Mouse (Mus musculus): ENCODE data around the gene Hprt. TPM values are rescaled to one million over a fixed set of nuclear protein-coding genes. Genes with fewer than 3 reads are reported as not detected.
"Not testable (repeated sequence)": the region's sequence is repeated elsewhere in the genome, so short reads cannot be mapped to it uniquely, and the experiment has no call there.

The Hprt gene
- polyA plus RNA-seq, 1 experiment = not detected

DNA sequence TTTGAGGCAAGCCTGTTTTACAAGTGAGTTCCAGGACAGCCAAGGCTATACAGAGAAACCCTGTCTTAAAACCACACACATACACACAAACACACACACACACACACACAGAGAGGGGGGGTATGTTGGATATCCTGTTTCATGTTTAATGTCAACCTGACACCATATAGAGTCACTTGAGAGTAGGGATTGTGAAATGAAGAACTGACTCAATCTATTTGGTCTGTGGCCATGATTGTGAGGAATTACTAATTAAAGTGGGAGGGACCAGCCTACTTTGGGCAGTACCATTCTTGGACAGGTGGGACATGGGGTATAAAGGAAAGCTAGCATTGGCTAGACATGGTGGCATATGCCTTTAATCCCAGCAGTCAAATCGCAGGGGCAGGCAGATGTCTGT, 15.3 kb upstream of the Hprt start:
- Histone ChIP-seq H3K27ac (ENCODE audit: insufficient read depth, low read depth, low read length) (peak overlapping the region; percentile 51), H3K4me3 (ENCODE audit: insufficient read depth, low read depth, low read length) (no peak overlapping the region), H3K4me1 (ENCODE audit: control insufficient read depth, insufficient read depth, low read length) (peaks cover 6% of the 10 kb centered on the region)
- WGBS = 93% methylated on average over 1 of the region's 1 CpGs
- TF ChIP-seq CTCF (IDR thresholded peaks at IDR 0.05; ENCODE audit: insufficient read depth, low read depth, low read length) = no peak
- no peak for TF ChIP-seq POLR2A (IDR thresholded peaks at IDR 0.05; ENCODE audit: insufficient read depth, low read depth, low read length)

- Histone ChIP-seq H3K4me3 (ENCODE audit: insufficient read depth, low read depth, low read length) (no peak overlapping the region), H3K4me1 (ENCODE audit: control insufficient read depth, insufficient read depth, low read length) (no peaks in the 10 kb centered on the region), H3K27ac (ENCODE audit: insufficient read depth, low read depth, low read length) (no peak overlapping the region)
- no peak for TF ChIP-seq CTCF (IDR thresholded peaks at IDR 0.05; ENCODE audit: insufficient read depth, low read depth, low read length)
- WGBS = 52% methylated on average over 1 of the region's 1 CpGs
Measured at GRCm38 (mm10) chrX:52978576-52978975, 9.4 kb upstream of the Hprt start.

GRCm38 (mm10) chrX:52981378-52981777, 6.6 kb upstream of the Hprt start:
- TF ChIP-seq POLR2A (IDR thresholded peaks at IDR 0.05; ENCODE audit: insufficient read depth, low read depth, low read length) (no peak), CTCF (IDR thresholded peaks at IDR 0.05; ENCODE audit: insufficient read depth, low read depth, low read length) (no peak)
- no peak overlapping the region for H3K27ac ChIP-seq (ENCODE audit: insufficient read depth, low read depth, low read length)

GRCm38 (mm10) chrX:52994726-52995125, 6.8 kb downstream of the Hprt start:
- 87% methylated on average over 5 of the region's 5 CpGs for WGBS
- H3K27ac ChIP-seq (ENCODE audit: insufficient read depth, low read depth, low read length); H3K4me1 ChIP-seq (ENCODE audit: control insufficient read depth, insufficient read depth, low read length); H3K4me3 ChIP-seq (ENCODE audit: insufficient read depth, low read depth, low read length): not testable (repeated sequence)

More at GRCm38 (mm10) chrX:52981378-52981777, 6.6 kb upstream of the Hprt start:
- no peaks in the 10 kb centered on the region for H3K4me1 ChIP-seq (ENCODE audit: control insufficient read depth, insufficient read depth, low read length)
- WGBS = 69% methylated on average over 3 of the region's 3 CpGs
- no peak overlapping the region for H3K4me3 ChIP-seq (ENCODE audit: insufficient read depth, low read depth, low read length)

DNA sequence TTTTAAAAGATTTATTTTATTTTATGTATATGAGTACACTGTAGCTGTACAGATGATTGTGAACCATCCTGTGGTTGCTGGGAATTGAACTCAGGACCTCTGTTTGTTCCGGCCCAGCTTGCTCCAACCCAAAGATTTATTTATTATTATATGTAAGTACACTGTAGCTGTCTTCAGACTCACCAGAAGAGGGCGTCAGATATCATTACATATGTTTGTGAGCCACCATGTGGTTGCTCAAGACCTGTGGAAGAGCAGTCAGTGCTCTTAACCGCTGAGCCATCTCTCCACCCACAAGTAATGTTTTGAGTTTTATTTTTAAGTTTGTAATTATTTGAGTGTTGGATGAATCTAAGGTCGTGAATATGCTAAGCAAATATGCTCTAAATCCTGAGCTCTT, 16.9 kb downstream of the Hprt start:
- not testable (repeated sequence) for H3K4me3 ChIP-seq (ENCODE audit: insufficient read depth, low read depth, low read length); H3K4me1 ChIP-seq (ENCODE audit: control insufficient read depth, insufficient read depth, low read length); H3K27ac ChIP-seq (ENCODE audit: insufficient read depth, low read depth, low read length)
- 52% methylated on average over 4 of the region's 4 CpGs for WGBS

DNA sequence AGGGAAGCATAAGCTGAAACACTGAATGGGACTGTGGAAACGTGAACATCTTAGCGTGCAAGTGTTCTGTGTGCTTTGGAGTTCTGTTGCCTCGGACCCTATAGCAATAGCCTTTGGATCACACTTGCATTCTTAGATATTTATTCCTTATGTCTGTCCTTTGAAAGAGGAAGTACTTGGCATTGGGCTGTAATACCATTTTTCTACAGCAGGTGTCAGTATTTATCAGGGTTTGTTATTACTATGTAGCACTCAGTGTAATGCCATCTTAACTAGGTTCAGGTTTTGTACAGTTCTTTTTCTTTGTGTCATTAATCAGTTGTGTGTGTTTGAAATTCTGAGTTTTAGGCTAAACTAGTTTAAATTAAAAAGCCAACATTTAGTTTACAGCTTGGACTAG, 18.1 kb downstream of the Hprt start:
- H3K4me3 ChIP-seq (ENCODE audit: insufficient read depth, low read depth, low read length) = no peak overlapping the region
- 36% methylated on average over 3 of the region's 3 CpGs for WGBS
- TF ChIP-seq POLR2A (IDR thresholded peaks at IDR 0.05; ENCODE audit: insufficient read depth, low read depth, low read length) (no peak), CTCF (IDR thresholded peaks at IDR 0.05; ENCODE audit: insufficient read depth, low read depth, low read length) (no peak)
- H3K4me1 ChIP-seq (ENCODE audit: control insufficient read depth, insufficient read depth, low read length) = no peaks in the 10 kb centered on the region
- H3K27ac ChIP-seq (ENCODE audit: insufficient read depth, low read depth, low read length) = no peak overlapping the region

DNA sequence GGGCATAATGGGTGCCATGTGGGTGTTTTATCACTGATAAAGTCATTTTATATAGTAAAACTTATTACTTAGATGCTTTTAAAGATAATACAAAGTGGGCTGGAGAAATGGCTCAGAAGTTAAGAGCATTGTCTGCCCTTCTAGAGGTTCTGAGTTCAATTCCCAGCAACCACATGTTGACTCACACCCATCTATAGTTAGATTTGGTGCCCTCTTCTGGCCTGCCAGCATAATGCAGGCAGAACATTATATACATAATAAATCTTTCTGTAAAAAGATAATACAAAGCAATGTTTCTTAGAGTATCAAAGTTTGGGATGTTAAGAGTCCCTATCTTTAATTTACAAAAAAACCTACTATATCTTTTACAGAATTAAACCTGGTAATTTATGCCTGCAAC, 27.6 kb downstream of the Hprt start:
- Histone ChIP-seq H3K27ac (ENCODE audit: insufficient read depth, low read depth, low read length) (no peak overlapping the region), H3K4me1 (ENCODE audit: control insufficient read depth, insufficient read depth, low read length) (no peaks in the 10 kb centered on the region), H3K4me3 (ENCODE audit: insufficient read depth, low read depth, low read length) (no peak overlapping the region)
- TF ChIP-seq POLR2A (IDR thresholded peaks at IDR 0.05; ENCODE audit: insufficient read depth, low read depth, low read length) = no peak
- TF ChIP-seq CTCF (IDR thresholded peaks at IDR 0.05; ENCODE audit: insufficient read depth, low read depth, low read length) = no peak

GRCm38 (mm10) chrX:53023021-53023420, 35.1 kb downstream of the Hprt start:
- Histone ChIP-seq H3K4me3 (ENCODE audit: insufficient read depth, low read depth, low read length) (no peak overlapping the region), H3K4me1 (ENCODE audit: control insufficient read depth, insufficient read depth, low read length) (no peaks in the 10 kb centered on the region), H3K27ac (ENCODE audit: insufficient read depth, low read depth, low read length) (no peak overlapping the region)
- TF ChIP-seq CTCF (IDR thresholded peaks at IDR 0.05; ENCODE audit: insufficient read depth, low read depth, low read length) (no peak), POLR2A (IDR thresholded peaks at IDR 0.05; ENCODE audit: insufficient read depth, low read depth, low read length) (no peak)
- 93% methylated on average over 2 of the region's 2 CpGs for WGBS

GRCm38 (mm10) chrX:53024268-53024667, 36.3 kb downstream of the Hprt start:
- not testable (repeated sequence) for H3K4me1 ChIP-seq (ENCODE audit: control insufficient read depth, insufficient read depth, low read length); H3K27ac ChIP-seq (ENCODE audit: insufficient read depth, low read depth, low read length); H3K4me3 ChIP-seq (ENCODE audit: insufficient read depth, low read depth, low read length)
- 26% methylated on average over 3 of the region's 3 CpGs for WGBS

DNA sequence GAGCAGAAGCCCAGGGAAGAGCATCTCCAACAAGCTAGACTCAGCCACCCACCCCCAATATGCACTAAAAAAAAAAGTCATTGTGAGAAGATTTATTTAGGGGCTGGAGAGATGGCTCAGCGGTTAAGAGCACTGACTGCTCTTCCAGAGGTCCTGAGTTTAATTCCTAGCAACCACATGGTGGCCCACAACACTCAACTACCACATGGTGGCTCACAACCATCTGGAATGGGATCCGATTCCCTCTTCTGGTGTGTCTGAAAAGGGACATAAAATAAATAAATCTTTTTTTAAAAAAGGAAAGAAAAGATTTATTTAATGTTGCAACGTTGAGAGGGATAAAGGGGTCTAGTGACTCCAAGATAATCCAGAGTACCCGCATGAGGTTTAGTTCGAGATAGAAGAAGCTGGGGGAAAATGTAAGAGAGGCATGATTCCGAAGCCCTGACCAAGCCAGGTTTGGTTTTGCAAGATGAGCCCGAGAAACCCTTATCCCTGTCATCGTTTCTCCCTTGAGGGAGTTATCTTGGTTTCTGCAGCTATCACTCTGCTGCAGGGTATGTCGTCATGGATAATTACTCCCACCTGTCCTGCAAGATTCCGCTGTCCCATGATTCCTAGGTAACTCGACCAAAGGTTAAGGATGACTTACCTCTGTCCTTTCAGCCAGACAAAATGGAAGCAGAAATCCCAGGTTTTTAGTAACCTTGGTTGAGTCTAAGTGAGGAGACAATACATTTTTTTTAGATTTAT, 37.7 kb downstream of the Hprt start:
- H3K27ac ChIP-seq (ENCODE audit: insufficient read depth, low read depth, low read length) = no peak overlapping the region
- TF ChIP-seq POLR2A (IDR thresholded peaks at IDR 0.05; ENCODE audit: insufficient read depth, low read depth, low read length) = no peak
- TF ChIP-seq CTCF (IDR thresholded peaks at IDR 0.05; ENCODE audit: insufficient read depth, low read depth, low read length) = no peak
- H3K4me1 ChIP-seq (ENCODE audit: control insufficient read depth, insufficient read depth, low read length) = no peaks in the 10 kb centered on the region
- WGBS = 67% methylated on average over 11 of the region's 11 CpGs
- no peak overlapping the region for H3K4me3 ChIP-seq (ENCODE audit: insufficient read depth, low read depth, low read length)
